12 mouse cellular contexts compared by ENCODE assay signal in genomic region chr2:157049831-157050243, GRCm38 (mm10). TPM values are rescaled to one million over a fixed set of nuclear protein-coding genes. Genes with fewer than 3 reads are reported as not detected.
DNase-seq lines count a peak whose midpoint lies in the region; ATAC-seq lines count a peak whose summit lies in the region.
"Had no signal": no experiment of that assay in that cellular context is flagged by ENCODE, and none has a peak within 500 bp of the region (broad histone marks: within the 10 kb centered on the region; RNA-seq: fewer than 3 reads in every experiment).

No protein-coding gene starts in this region.

- peak overlapping the region; percentile 96 for H3K27ac ChIP-seq in hindbrain, embryonic 14.5 days
- H3K27ac ChIP-seq in midbrain, embryonic 16.5 days (ENCODE audit: low read length): peak overlapping the region; percentile 84

- H3K36me3 ChIP-seq in hindbrain, embryonic 14.5 days (replicated peaks; ENCODE audit: control insufficient read depth, insufficient read depth): peaks cover 51% of the 10 kb centered on the region
- peaks cover 13% of the 10 kb centered on the region for H3K36me3 ChIP-seq in midbrain, embryonic 16.5 days (ENCODE audit: control insufficient read depth, insufficient read depth, low read length)

- no peaks in the 10 kb centered on the region for H3K9me3 ChIP-seq in hindbrain, embryonic 14.5 days (ENCODE audit: control insufficient read depth, low read length)
- H3K9me3 ChIP-seq in midbrain, embryonic 16.5 days (replicated peaks; ENCODE audit: control insufficient read depth, low read length, poor library complexity, severe bottlenecking): no peaks in the 10 kb centered on the region

- peak; percentile 65 to 79 for DNase-seq in cerebellum, postnatal 14 days
- no peak for DNase-seq in cerebellum, postnatal 36 days
- peak; percentile 91 for DNase-seq in brain, adult 2 months (ENCODE audit: low read depth, low spot score)
- DNase-seq in hindbrain, embryonic 14.5 days (ENCODE audit: low spot score): peak; percentile 82
- no peak for DNase-seq in kidney, postnatal 36 days
- DNase-seq: B cell, adult 2 months; kidney, postnatal 25 days had no signal

- peak overlapping the region; percentile 51 for H3K9ac ChIP-seq in hindbrain, embryonic 14.5 days
- peak overlapping the region; percentile 35 for H3K9ac ChIP-seq in midbrain, embryonic 16.5 days (ENCODE audit: low read depth, low read length)

- H3K27me3 ChIP-seq in hindbrain, embryonic 14.5 days (ENCODE audit: control insufficient read depth, insufficient read depth, low read length): no peaks in the 10 kb centered on the region
- H3K27me3 ChIP-seq in midbrain, embryonic 16.5 days (ENCODE audit: control insufficient read depth, insufficient read depth, low read depth, low read length): no peaks in the 10 kb centered on the region

- H3K4me2 ChIP-seq in hindbrain, embryonic 14.5 days (replicated peaks): peak overlapping the region; percentile 41
- H3K4me2 ChIP-seq in midbrain, embryonic 16.5 days (ENCODE audit: low read length): peak overlapping the region; percentile 38

- ATAC-seq in hindbrain, embryonic 14.5 days (ENCODE audit: low FRiP score): peak; percentile 88
- ATAC-seq in midbrain, embryonic 16.5 days: peak; percentile 88
- ATAC-seq in megakaryocyte progenitor cell, adult 5-6 weeks (replicated peaks; ENCODE audit: poor library complexity): no peak
- ATAC-seq in CD4-positive, CD25-positive, alpha-beta regulatory T cell, adult 4 months: no peak

- peaks cover 35% of the 10 kb centered on the region for H3K4me1 ChIP-seq in hindbrain, embryonic 14.5 days (replicated peaks; ENCODE audit: control insufficient read depth, insufficient read depth, low read length)
- H3K4me1 ChIP-seq in midbrain, embryonic 16.5 days (ENCODE audit: control insufficient read depth, insufficient read depth, low read length): peaks cover 44% of the 10 kb centered on the region

- 9% methylated on average over 8 of the region's 8 CpGs for WGBS in hindbrain, embryonic 14.5 days
- 9% methylated on average over 8 of the region's 8 CpGs for WGBS in midbrain, embryonic 16.5 days

- no peak overlapping the region; the same call in 1 of the 2 replicates for H3K4me3 ChIP-seq in hindbrain, embryonic 14.5 days (replicated peaks; ENCODE audit: low read length)
- 0 out of 2 replicates have a peak overlapping the region, but pooled peaks have one; percentile 3 for H3K4me3 ChIP-seq in midbrain, embryonic 16.5 days (ENCODE audit: low read depth, low read length)
- H3K4me3 ChIP-seq: megakaryocyte, embryonic 14.5 days had no signal

RNA-seq across cellular contexts. Expression of gene Soga1, which starts 29.2 kb away (rescaled TPM):
- polyA plus RNA-seq in hindbrain, embryonic 14.5 days (2014; fragmentation: Nextera tagmentation; extraction: Ambion mirVana): 9.5 and 9.7 TPM in 2 replicates
- 5.2 and 5.5 TPM in 2 replicates for polyA plus RNA-seq in midbrain, embryonic 16.5 days (2015; fragmentation: Nextera tagmentation; extraction: Ambion mirVana)
- total RNA-seq in megakaryocyte progenitor cell, adult 5-6 weeks (2015): 1.9 and 2.9 TPM in 2 replicates
- 2.3 and 2.4 TPM in 2 replicates for total RNA-seq in megakaryocyte progenitor cell, adult 5-6 weeks (2017)
- polyA plus RNA-seq in CD4-positive, CD25-positive, alpha-beta regulatory T cell, adult 4 months (2017; shearing (Covaris generic)): under 1 TPM in 1 of 2 experiments, not detected in 1; 0.16 TPM

RNA-seq across cellular contexts. Expression of gene Tldc2, which starts 37.0 kb away (rescaled TPM):
- not detected in 2 replicates for polyA plus RNA-seq in hindbrain, embryonic 14.5 days (2014; fragmentation: Nextera tagmentation; extraction: Ambion mirVana)
- not detected in 2 replicates for polyA plus RNA-seq in midbrain, embryonic 16.5 days (2015; fragmentation: Nextera tagmentation; extraction: Ambion mirVana)
- not detected in 2 replicates for total RNA-seq in megakaryocyte progenitor cell, adult 5-6 weeks (2015)
- total RNA-seq in megakaryocyte progenitor cell, adult 5-6 weeks (2017): not detected in 2 replicates
- polyA plus RNA-seq in CD4-positive, CD25-positive, alpha-beta regulatory T cell, adult 4 months (2017; shearing (Covaris generic)): not detected
- polyA plus RNA-seq: testis, adult 2 months had no signal

RNA-seq across cellular contexts. Expression of gene Dsn1, which starts 42.9 kb away (rescaled TPM):
- 11.3 and 11.9 TPM in 2 replicates for polyA plus RNA-seq in hindbrain, embryonic 14.5 days (2014; fragmentation: Nextera tagmentation; extraction: Ambion mirVana)
- 7.0 and 9.5 TPM in 2 replicates for polyA plus RNA-seq in midbrain, embryonic 16.5 days (2015; fragmentation: Nextera tagmentation; extraction: Ambion mirVana)
- 15.0 and 17.1 TPM in 2 replicates for total RNA-seq in megakaryocyte progenitor cell, adult 5-6 weeks (2015)
- 68.2 and 78.2 TPM in 2 replicates for total RNA-seq in megakaryocyte progenitor cell, adult 5-6 weeks (2017)
- 10 to 100 TPM; 10.8 to 16.6 TPM for polyA plus RNA-seq in CD4-positive, CD25-positive, alpha-beta regulatory T cell, adult 4 months (2017; shearing (Covaris generic))

RNA-seq across cellular contexts. Expression of gene Ndrg3, which starts 58.0 kb away (rescaled TPM):
- 133 and 147 TPM in 2 replicates for polyA plus RNA-seq in hindbrain, embryonic 14.5 days (2014; fragmentation: Nextera tagmentation; extraction: Ambion mirVana)
- polyA plus RNA-seq in midbrain, embryonic 16.5 days (2015; fragmentation: Nextera tagmentation; extraction: Ambion mirVana): 135 and 155 TPM in 2 replicates
- 24.9 and 27.1 TPM in 2 replicates for total RNA-seq in megakaryocyte progenitor cell, adult 5-6 weeks (2015)
- total RNA-seq in megakaryocyte progenitor cell, adult 5-6 weeks (2017): 24.2 and 28.5 TPM in 2 replicates
- 100 to 1,000 TPM; 155 to 181 TPM for polyA plus RNA-seq in CD4-positive, CD25-positive, alpha-beta regulatory T cell, adult 4 months (2017; shearing (Covaris generic))

Comparison
In these comparisons a context has a peak if more than half of its experiments do, and no peak if none do; other contexts are left out.
1. DNase-seq: peak in cerebellum, postnatal 14 days (2 of 2), brain, adult 2 months (single experiment) and hindbrain, embryonic 14.5 days (single experiment); none in cerebellum, postnatal 36 days (0 of 2) and kidney, postnatal 36 days (0 of 2).
2. ATAC-seq: peak in hindbrain, embryonic 14.5 days (single experiment) and midbrain, embryonic 16.5 days (single experiment); none in megakaryocyte progenitor cell, adult 5-6 weeks (single experiment) and CD4-positive, CD25-positive, alpha-beta regulatory T cell, adult 4 months (single experiment).